Mouse (Mus musculus) heart, postnatal 14 days (tissue): ENCODE measurements around the gene Sh3d19. TPM values are rescaled to one million over a fixed set of nuclear protein-coding genes. Genes with fewer than 3 reads are reported as not detected.
A peak's percentile ranks its signal among the peaks of the same experiment; 100 is the strongest.

Experiments used
- DNase-seq, 2 experiments: peaks; one replicate each; pipeline ENCODE4 v3.0.0; 2021 to 2022
- intact Hi-C: fragments of 180-260 bp; cut with DNase I; formaldehyde crosslinking; loops from one replicate; pipeline ENCODE4 v1.15.1; 2025
- total RNA-seq, 2 experiments: library from RNA; stranded (reverse); gene quantifications; 2 replicates each; pipeline ENCODE4 v1.2.3; 2021

The Sh3d19 gene
- total RNA-seq, 2 experiments from 2014 or later: 20.8 to 28.1 TPM

DNA sequence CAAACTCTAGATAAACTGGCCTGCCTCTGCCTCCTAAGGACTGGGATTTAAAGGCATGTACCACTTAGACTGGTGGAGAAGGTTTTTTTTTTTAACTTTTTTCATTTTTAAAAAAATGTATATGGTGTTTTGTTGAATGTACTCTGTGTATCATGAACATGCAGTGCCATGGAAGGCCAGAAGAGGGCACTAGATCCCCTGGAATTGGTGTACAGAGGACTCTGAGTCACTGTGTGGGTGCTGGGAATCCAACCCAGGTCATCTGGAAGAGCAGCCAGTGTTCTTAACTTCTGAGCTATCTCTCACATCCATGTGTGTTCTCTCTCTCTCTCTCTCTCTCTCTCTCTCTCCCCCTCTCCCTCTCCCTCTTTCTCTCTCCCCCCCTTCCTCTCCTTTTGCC lies 151.2 kb downstream of the Sh3d19 start:
- DNase-seq: no peak
- intact Hi-C loops: no loop called here

DNA sequence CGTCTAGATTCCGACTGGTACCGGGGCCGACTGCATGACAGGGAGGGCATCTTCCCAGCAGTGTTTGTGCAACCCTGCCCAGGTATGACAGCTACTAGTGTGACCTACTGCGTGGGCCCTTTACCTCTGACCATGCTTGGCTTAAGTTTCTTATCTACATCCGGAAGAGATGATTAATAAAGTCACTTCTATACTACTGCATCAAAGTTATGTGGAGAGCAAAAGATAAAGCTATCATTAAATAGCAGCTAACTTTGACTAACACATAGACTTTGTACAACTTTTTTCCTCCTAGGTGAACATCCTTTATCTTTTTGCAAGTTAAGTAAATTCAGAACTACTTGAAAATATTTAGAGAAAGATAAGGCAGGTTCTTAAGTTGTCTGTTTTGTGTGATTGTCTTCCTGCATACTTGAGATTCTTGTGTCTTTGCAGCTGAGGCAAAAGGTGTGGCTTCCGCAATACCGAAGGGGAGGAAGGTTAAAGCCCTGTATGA lies 152.4 kb downstream of the Sh3d19 start:
- no peak for DNase-seq
- intact Hi-C loops: no loop called here

DNA sequence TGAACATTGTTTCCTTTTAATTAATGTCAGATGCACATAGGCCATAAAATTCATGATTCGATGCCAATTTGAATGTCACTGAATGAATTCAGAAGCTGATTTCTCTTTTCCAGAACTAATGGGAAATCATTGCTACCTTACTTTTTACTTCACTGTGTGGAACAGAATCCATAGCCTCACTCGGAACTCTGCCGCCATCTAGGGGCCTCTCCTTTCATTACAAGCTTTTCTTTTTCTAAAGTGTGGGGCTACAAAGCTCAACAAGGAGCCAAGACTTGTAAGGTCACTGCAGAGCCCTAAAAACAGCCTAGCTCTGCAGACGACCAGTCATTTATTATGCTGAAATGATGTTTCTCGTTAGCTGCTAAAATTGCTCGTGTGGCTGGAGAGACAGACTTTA lies 158.8 kb downstream of the Sh3d19 start:
- intact Hi-C loops: loop anchor here (5.0 kb wide), 2 partner anchors 207 to 422 kb away; no protein-coding TSS in a partner anchor
- peak; percentile 69 to 79 for DNase-seq

DNA sequence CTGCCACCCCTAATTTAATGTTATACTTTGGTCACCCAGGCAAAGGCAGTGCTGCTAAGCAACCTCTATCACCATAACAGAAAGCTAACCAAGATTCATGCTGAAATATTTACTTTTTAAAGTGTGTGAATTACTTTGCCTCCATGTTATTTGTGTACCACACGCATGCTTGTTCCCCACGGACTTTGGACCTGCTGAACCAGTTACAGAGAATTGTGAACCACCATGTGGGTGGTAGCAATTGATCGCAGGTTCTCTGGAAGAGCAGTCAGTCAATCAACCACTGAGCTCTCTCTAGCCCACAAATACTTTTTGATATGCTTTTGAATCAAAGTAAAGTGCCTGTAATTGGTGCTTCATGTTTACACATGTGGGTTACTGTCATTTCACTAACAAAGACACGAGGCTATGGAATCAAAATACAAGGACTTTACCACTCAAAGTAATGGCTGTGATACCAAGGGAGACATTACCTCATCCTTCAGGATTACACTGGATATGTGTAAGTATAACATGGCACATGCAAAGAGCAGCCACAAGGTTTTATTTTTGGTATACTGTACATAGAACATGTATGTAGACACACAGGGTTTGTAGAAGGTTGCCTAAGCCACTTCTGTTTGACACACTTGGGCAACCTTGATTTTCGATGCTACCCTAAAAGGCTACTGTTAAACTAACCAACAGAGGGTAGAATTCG lies 164.2 kb downstream of the Sh3d19 start:
- no peak for DNase-seq
- intact Hi-C loops: no loop called here

DNA sequence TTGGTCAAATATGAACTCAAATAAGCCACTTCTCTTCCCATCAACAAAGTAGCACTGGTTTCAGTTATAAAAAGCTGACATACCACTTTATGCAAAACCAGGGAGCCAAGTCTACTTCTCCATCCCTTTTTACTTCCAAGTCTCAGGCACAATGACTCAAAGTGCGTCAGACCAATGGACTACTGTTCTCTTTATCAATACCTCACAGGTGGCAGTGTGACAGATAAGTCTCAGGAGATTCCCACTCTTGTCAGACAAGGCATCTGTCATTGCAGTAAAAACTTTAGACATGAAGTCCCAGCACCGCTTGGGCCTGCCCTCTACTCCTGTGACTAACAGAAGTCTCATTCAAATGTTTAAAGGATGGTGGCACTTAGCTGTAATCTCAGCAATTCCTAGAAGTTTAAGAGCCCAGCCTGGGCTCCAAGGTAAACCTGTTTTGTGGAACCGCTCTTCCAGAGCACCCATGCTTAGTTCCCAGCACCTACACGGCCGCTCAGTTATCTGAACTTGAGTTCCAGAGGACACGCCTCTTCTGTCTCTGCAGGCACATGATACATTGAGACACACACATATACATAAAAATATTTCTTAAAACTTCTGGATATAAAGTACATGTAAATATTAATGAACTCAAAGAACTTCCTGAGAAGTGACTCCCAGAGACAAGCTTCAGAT lies 165.1 kb downstream of the Sh3d19 start:
- intact Hi-C loops: no loop called here
- DNase-seq: no peak

DNA sequence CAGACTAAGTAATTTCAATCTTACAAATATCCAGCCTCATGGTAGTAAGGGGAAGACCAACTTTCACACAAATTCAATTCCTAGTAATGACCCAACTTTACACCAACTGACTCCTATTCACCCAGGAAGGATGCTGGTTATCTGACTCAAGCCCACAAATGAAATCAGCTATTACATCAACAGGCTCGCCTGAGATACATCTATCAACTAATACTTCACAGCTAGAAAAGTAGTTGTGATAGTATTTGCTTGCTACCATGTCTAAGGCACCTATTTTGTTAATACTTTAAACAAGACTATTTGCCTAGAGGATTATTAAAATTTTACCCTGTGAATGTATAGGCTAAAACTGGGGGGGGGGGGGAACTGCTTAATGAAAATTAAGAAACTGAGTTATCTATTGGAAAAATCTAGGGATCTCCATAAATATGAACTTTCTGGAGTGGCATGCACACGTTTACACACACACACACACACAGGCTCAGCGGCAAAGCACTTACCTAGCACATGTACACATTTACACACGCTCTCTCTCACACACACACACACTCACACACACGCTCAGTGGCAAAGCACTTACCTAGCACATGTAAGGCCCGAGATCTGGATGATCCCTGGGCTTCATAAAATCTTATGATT lies 166.1 kb downstream of the Sh3d19 start:
- intact Hi-C loops: no loop called here
- DNase-seq: no peak

DNA sequence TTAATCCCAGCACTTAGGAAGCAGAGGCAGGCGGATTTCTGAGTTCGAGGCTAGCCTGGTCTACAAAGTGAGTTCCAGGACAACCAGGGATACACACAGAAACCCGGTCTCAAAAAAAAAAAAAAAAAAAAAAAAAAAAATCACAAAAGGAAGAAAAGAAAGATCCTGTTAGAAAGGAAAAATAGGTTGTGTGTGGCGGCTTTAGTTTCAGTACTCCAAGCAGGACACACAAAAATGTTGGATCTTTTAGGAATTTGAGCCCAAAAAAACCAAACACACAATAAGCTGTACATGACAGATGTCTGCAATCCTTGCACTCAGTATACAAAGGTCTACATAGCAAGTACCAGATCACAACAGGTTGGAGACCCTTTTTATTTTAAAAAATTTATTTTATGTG lies 168.8 kb downstream of the Sh3d19 start:
- DNase-seq: no peak
- intact Hi-C loops: loop anchor here (5.0 kb wide), 1 partner anchor 562 kb away; no protein-coding TSS in a partner anchor

DNA sequence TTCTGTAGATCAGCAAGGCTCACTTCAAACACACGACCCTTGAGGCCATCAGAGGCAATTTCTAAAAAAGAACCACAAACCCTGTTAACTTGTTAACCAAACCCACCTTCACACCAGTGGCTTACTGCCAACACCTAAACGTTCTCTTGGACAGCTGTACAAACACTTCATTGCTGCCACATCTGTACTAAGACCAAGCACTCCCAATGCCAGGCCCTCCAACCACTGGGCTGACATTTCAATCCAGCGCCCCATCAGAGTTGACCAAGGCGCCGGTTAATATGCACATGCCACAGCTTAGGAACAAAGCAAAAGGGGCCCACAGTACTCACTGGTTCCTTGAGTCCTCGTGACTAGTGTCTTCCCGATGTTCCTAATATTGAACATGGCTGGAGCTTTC lies 170.5 kb downstream of the Sh3d19 start:
- DNase-seq: no peak
- intact Hi-C loops: loop anchor here (5.0 kb wide), 1 partner anchor 564 kb away; no protein-coding TSS in a partner anchor

DNA sequence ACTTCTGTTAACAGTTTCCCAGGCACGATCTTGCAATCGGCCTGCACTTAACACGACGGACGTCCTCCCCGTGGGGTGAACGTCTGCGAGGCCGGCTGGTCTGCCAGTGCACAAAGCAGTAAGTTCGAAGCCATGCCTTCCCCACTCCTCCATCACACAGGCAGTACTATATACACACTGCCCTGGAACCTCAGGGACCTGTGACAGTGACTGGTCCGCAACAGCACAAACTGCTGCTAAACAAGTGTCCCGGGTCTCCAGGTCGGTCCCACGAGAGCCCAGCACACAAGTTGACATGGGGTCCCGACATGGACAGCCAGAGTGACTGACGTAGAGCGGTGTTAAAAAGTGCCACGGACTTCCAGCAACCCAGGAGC lies 171.0 kb downstream of the Sh3d19 start:
- intact Hi-C loops: loop anchor here (5.0 kb wide), 1 partner anchor 565 kb away; no protein-coding TSS in a partner anchor

DNA sequence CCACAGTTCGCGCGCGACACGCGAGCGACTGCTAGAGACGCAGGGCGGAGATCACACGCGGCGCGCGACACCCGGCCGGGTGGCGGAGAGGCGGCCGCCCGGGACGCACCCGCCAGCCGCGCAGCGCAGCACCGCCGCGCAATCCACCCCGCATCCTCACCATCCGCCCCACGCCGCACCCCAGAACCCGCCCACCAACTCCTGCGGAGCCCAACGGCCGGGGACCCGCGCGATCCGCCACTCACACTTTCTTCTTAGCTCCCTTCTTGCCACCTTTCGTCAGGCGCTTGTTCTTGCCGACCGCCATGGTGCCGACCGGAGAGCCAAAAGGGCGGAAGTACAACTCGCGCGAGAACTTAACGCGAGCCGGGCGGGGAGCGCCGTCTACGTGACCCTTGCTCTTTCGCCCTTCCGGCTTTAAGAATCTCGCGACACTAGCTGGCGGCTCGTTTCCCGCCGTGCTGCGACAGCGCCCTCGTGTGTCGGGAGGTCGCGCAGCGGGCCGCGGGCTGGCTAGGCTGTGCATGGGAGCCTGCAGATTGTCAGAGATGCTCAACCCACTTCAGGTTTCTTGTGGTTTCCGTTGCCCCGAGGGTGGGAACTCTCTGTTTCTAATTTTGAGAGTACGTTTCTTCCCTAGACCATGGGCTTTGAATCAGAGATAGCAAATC lies 171.5 kb downstream of the Sh3d19 start, which contains the start of gene Rps3a1:
TSS of gene Rps3a1 (minus strand) at position 440 of the 671 bp plus-strand sequence.
- intact Hi-C loops: loop anchor here (5.0 kb wide), 1 partner anchor 565 kb away; no protein-coding TSS in a partner anchor
- peak; percentile 99 to 100 for DNase-seq

More for the DNA sequence above, 171.0 kb downstream of the Sh3d19 start:
- peak in 1 of 2 experiments; percentile 24 for DNase-seq

DNA sequence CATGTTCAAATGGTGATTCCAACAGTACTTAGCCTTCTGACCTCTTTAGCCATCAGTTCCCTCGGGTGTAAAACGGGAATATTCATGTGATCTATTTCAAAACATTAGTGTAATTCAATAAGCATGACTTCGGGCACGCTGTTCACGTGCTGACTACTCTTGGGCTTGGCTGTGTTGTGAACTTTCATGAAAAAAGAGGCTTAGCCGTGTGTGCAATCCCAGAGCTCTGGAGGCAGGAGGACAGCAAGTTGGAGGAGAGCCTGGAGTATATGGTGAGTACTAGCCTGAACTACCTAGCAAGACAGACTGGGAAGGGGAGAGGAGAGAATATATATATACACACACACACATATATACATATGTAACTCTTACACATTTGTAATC lies 172.0 kb downstream of the Sh3d19 start:
- intact Hi-C loops: loop anchor here (5.0 kb wide), 1 partner anchor 566 kb away; no protein-coding TSS in a partner anchor
- DNase-seq: no peak

DNA sequence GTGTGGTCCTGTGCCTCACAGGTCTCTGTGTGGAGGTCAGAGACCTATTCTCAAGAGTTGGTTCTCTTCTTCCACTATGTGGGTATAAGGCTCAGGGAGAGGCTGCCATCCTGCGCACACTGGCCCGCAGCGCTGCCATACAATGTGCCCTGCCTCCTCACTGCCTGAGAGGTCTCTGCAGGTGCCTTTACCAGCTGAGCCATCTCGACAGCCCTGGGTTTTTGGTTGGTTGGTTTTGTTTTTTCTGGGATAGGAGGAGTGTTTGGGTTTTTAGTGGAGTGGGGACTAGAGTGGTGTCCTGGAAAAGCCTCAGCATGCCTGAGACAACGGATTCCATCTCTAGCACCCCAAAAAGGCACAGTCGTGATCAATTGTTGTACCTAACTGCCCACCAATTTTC lies 172.4 kb downstream of the Sh3d19 start:
- intact Hi-C loops: loop anchor here (5.0 kb wide), 1 partner anchor 566 kb away; no protein-coding TSS in a partner anchor

DNA sequence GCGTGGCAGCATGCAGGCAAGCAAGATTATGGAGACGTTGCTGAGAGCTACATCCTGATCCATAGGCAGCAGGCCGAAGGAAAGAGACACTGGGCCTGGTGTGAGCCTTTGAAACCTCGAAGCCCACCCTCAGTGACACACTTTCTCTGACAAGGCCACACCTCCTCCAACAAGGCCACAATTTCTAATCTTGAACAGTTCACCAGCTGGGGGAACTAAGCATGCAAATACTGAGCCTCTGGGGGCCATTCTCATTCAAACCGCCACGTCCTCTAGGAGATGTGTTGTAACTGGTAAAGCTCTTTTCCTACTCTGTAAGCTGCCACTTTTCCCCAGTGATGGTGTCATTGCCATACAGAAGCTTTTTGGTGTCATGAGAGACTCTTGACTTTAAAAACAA lies 178.2 kb downstream of the Sh3d19 start:
- no peak for DNase-seq
- intact Hi-C loops: no loop called here

More for the DNA sequence above, 172.4 kb downstream of the Sh3d19 start:
- no peak for DNase-seq

DNA sequence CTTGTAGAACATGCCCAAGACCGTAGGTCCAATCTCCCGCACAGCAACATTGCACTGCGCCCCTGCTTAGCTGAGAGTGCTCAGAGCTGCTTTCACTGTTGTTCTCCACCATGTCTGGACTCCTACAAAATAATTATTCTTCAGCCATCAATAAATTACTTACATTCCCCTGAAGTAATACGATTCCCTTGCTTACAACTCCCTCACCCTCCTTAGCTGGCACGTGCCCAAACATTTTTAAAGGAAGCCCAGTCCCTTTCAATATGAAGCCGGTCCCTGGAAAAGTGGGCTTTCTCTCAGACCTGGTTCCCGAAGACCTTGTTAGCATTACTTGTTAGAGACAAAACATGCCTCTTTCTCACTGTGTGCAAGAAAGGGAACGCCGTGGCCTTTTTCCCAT lies 178.6 kb downstream of the Sh3d19 start:
- intact Hi-C loops: no loop called here

DNA sequence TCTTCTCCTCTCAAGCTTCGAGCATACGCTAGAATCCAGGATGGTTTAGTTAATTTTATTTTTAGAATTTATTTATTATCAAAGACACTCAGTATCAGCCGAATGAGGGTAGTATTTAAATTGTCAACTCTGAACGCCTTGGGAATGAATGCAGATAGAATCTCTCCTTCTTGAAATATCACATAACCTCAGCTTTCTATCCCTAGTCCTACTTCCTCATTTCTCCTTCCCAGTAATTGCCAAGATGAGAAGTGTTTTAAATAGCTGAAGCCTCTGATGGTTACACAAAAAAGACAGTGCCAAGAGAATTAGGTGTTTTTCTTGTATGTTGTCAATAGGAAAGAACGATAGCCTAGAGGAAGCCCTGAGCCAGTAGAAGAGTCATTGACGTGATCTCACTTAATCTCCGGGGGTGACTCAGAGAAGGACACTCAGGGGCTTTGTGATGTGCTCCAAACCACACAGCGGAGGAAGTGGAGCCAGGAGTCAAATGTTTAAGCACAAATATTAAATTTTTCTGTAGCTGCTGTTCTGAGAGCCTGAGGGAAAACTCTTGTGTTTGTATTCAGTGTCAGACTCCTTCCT lies 198.0 kb downstream of the Sh3d19 start:
- no peak for DNase-seq
- intact Hi-C loops: no loop called here

More for the DNA sequence above, 178.6 kb downstream of the Sh3d19 start:
- DNase-seq: no peak

DNA sequence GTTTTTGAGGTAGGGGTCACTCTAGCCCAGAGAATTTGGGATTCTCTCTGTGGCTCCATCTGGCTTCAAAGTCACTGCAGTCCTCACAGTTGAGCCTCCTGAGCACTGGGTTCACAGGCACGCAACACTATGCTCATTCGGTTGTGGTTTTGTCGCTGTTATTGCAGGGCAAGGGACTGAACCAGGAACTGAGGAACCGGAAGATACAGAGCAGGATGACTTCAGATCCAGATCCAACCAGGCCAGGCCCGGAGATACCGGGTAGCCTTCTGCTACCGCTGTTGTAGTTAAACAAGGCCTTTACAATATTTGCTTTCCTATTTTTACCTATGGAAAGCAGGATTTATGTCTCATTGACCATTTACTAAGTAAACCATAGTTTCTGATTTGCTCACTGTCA lies 208.8 kb downstream of the Sh3d19 start:
- DNase-seq: no peak
- intact Hi-C loops: no loop called here
